Mouse (Mus musculus) forebrain, postnatal 0 days (tissue): ENCODE data around the gene Rnf19b. TPM values are rescaled to one million over a fixed set of nuclear protein-coding genes. Genes with fewer than 3 reads are reported as not detected.

Source experiments
- ATAC-seq: fragments of 200-750 bp; cut with Nextera tagmentation; 2 replicates; pipeline ENCODE4 v1.8.0; 2017; ENCODE audit warnings: mild to moderate bottlenecking, moderate library complexity
- DNase-seq: peaks from one replicate; pipeline ENCODE4 v3.0.0-alpha.2; 2015
- H3K27ac ChIP-seq: fragments of 300-500 bp; sonication (generic); 2 replicates; pipeline ENCODE4 v1.5.1; 2014; ENCODE audit warnings: low read depth, mild to moderate bottlenecking, antibody characterized with exemption, low read length, moderate library complexity, mixed read lengths
- H3K27me3 ChIP-seq: fragments of 300-500 bp; sonication (generic); 2 replicates; pipeline ENCODE4 v1.6.1; 2014; ENCODE audit warnings: mild to moderate bottlenecking, low read length, mixed read lengths; ENCODE audit not compliant: insufficient read depth
- H3K36me3 ChIP-seq: fragments of 300-500 bp; sonication (generic); 2 replicates; pipeline ENCODE4 v1.6.1; 2014; ENCODE audit warnings: mild to moderate bottlenecking, moderate library complexity; ENCODE audit not compliant: insufficient read depth
- H3K4me1 ChIP-seq: fragments of 300-500 bp; sonication (generic); 2 replicates; pipeline ENCODE4 v1.6.1; 2014; ENCODE audit warnings: antibody characterized with exemption; ENCODE audit not compliant: insufficient read depth
- H3K4me2 ChIP-seq: fragments of 300-500 bp; sonication (generic); 2 replicates; pipeline ENCODE4 v1.6.1; 2014; ENCODE audit warnings: low read depth, mild to moderate bottlenecking, moderate library complexity
- H3K4me3 ChIP-seq: fragments of 300-500 bp; sonication (generic); 2 replicates; pipeline ENCODE4 v1.5.1; 2014; ENCODE audit warnings: low read depth, low read length, mixed read lengths
- H3K9ac ChIP-seq: fragments of 300-500 bp; sonication (generic); 2 replicates; pipeline ENCODE4 v1.6.1; 2014; ENCODE audit warnings: mild to moderate bottlenecking
- H3K9me3 ChIP-seq: fragments of 300-500 bp; sonication (generic); 2 replicates; pipeline ENCODE4 v1.6.1; 2016; ENCODE audit warnings: low read length
- CTCF ChIP-seq: sonication (generic); IDR thresholded peaks from 2 replicates; pipeline ENCODE4 v1.5.1; 2016; ENCODE audit warnings: antibody characterized with exemption, control low read depth, low read depth
- WGBS: fragments of 180-500 bp; shearing (Covaris S2); extraction: QIAGEN DNeasy Blood & Tissue Kit; methylation state at CpG from one replicate; pipeline ENCODE4 v1.1.7; 2014; 5-methylcytosine and 5-hydroxymethylcytosine counted together
- polyA plus RNA-seq: library from polyadenylated mRNA; unstranded; fragments of >200 nt; fragmentation: Nextera tagmentation; extraction: Ambion mirVana; gene quantifications from 2 replicates; pipeline ENCODE4 v1.2.1, GENCODE M21; 2015
- total RNA-seq: library from RNA; depleted of rRNA; stranded (reverse); fragments of >200 nt; gene quantifications from 2 replicates; pipeline ENCODE4 v1.2.3, GENCODE M21; 2014

The Rnf19b gene
- total and polyA plus RNA-seq, 2 experiments from 2014 or later: 31.1 to 135 TPM

GRCm38 (mm10) chr4:129057533-129058206 is 401 bp upstream of the Rnf19b start:
- Histone ChIP-seq H3K27me3 (no peaks in the 10 kb centered on the region), H3K4me2 (peak overlapping the region; percentile 96), H3K4me3 (peak overlapping the region; percentile 88), H3K27ac (peak overlapping the region; percentile 93), H3K36me3 (no peaks in the 10 kb centered on the region), H3K9me3 (no peaks in the 10 kb centered on the region), H3K4me1 (peaks cover 16% of the 10 kb centered on the region), H3K9ac (peak overlapping the region; percentile 81)
- DNase-seq: peak; percentile 99
- TF ChIP-seq CTCF: no peak
- ATAC-seq: peak; percentile 97
- WGBS: 9% methylated on average over 36 of the region's 44 CpGs

- Histone ChIP-seq H3K9ac (peak overlapping the region; percentile 81), H3K9me3 (no peaks in the 10 kb centered on the region), H3K4me2 (peak overlapping the region; percentile 96), H3K27me3 (no peaks in the 10 kb centered on the region), H3K4me1 (peaks cover 16% of the 10 kb centered on the region), H3K36me3 (no peaks in the 10 kb centered on the region), H3K27ac (no peak overlapping the region), H3K4me3 (peak overlapping the region; percentile 88)
- 1% methylated on average over 13 of the region's 13 CpGs for WGBS
- DNase-seq: no peak
- ATAC-seq: no peak
- TF ChIP-seq CTCF: no peak
Measured at GRCm38 (mm10) chr4:129059125-129059551, 1.1 kb downstream of the Rnf19b start.

DNA sequence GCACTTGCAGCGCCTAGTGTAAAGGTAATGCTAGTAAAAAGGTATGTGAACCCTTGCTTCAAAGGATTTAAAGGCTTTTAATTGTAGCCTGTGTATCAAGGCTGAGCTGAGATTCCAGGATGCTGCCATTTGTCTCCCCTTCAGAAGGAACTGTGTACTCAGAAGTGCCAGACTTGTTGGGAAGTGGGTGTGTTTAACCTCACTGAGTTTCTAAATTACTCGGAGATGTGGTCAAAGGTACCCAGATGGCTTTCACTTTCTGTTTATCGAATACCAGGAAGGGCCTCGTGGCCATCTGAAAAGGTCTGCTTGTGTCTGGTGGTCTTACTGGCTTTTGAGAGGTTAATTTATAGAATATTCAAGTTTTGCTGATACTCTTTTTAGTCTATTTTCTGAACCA is 1.9 kb downstream of the Rnf19b start:
- no peak for TF ChIP-seq CTCF
- peak overlapping the region; percentile 81; the same call in 1 of the 2 replicates for H3K9ac ChIP-seq

GRCm38 (mm10) chr4:129061486-129061885 is 3.4 kb downstream of the Rnf19b start:
- Histone ChIP-seq H3K4me2 (no peak overlapping the region), H3K27ac (no peak overlapping the region), H3K9me3 (no peaks in the 10 kb centered on the region), H3K36me3 (no peaks in the 10 kb centered on the region), H3K4me1 (peaks cover 16% of the 10 kb centered on the region), H3K4me3 (no peak overlapping the region), H3K27me3 (no peaks in the 10 kb centered on the region), H3K9ac (no peak overlapping the region)
- DNase-seq (no peak), ATAC-seq (no peak)
- TF ChIP-seq CTCF: no peak
- 95% methylated on average over 1 of the region's 1 CpGs for WGBS

More for the DNA sequence above, 1.9 kb downstream of the Rnf19b start:
- H3K36me3 ChIP-seq: no peaks in the 10 kb centered on the region
- H3K4me2 ChIP-seq: peak overlapping the region; percentile 96
- DNase-seq: no peak
- H3K27me3 ChIP-seq: no peaks in the 10 kb centered on the region
- H3K9me3 ChIP-seq: no peaks in the 10 kb centered on the region
- H3K4me1 ChIP-seq: peaks cover 16% of the 10 kb centered on the region
- 55% methylated on average over 4 of the region's 4 CpGs for WGBS
- ATAC-seq: no peak
- H3K4me3 ChIP-seq: peak overlapping the region; percentile 88
- H3K27ac ChIP-seq: no peak overlapping the region

DNA sequence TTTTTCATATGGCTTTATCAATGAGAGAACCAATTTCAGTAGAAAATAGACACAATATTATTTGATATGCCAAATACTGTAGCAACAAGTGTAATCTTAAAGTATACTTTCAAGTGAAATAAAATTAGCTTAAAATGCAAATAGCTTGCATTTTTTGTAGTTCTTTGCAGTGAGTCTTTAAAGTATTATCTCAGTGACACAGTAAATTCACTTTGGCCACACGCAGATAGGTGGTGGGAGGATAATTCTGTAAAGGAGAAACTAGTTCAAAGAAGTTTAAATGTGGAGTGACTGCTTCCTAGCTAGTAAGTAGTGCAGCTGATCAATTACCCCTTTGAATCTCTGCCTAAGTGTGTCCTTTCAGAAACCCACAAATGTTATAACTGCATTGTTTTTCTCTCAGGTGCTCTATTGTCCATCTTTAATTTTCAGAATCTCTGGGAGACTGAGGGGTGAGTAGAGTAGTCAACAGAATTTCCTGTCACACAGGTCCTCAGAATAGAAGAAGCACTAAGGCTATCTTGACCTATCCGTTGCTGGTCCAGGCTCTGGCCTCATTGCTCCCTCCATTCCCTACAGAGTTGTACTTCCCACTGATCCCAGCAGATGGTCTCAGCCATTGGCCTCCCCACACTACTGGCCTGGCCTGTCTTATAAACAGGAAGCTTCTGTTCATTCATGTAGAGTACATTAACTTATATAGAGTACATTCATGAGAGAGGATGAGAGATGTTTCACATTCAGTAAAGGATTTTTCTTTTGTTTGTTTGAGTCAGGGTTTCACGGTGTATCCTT is 4.4 kb downstream of the Rnf19b start:
- Histone ChIP-seq H3K4me2 (no peak overlapping the region), H3K36me3 (no peaks in the 10 kb centered on the region), H3K9me3 (no peaks in the 10 kb centered on the region), H3K9ac (no peak overlapping the region), H3K4me1 (peaks cover 16% of the 10 kb centered on the region), H3K27me3 (no peaks in the 10 kb centered on the region), H3K4me3 (no peak overlapping the region), H3K27ac (no peak overlapping the region)
- DNase-seq (no peak), ATAC-seq (no peak)
- 89% methylated on average over 3 of the region's 3 CpGs for WGBS
- TF ChIP-seq CTCF: no peak

- ATAC-seq: no peak
- TF ChIP-seq CTCF: no peak
- no peak for DNase-seq
Measured at GRCm38 (mm10) chr4:129065688-129066236, 7.7 kb downstream of the Rnf19b start.

More at GRCm38 (mm10) chr4:129065688-129066236, 7.7 kb downstream of the Rnf19b start:
- H3K4me1 ChIP-seq: peaks cover 4% of the 10 kb centered on the region; the same call in 1 of the 2 replicates
- no peaks in the 10 kb centered on the region for H3K27me3 ChIP-seq
- H3K9ac ChIP-seq: no peak overlapping the region
- no peak overlapping the region for H3K4me2 ChIP-seq
- H3K4me3 ChIP-seq: no peak overlapping the region
- no peak overlapping the region for H3K27ac ChIP-seq
- H3K9me3 ChIP-seq: no peaks in the 10 kb centered on the region
- H3K36me3 ChIP-seq: no peaks in the 10 kb centered on the region
